Mouse (Mus musculus) kidney, embryonic 16.5 days (tissue): ENCODE measurements around the gene Xxylt1. TPM values are rescaled to one million over a fixed set of nuclear protein-coding genes. Genes with fewer than 3 reads are reported as not detected.
A peak's percentile ranks its signal among the peaks of the same experiment; 100 is the strongest.

ENCODE experiments used
- ATAC-seq: fragments of 200-750 bp; cut with Nextera tagmentation; 2 replicates; pipeline ENCODE4 v1.8.0; 2017; ENCODE audit warnings: moderate TSS enrichment; ENCODE audit not compliant: low FRiP score, low TSS enrichment
- H3K27ac ChIP-seq: fragments of 300-500 bp; sonication (generic); 2 replicates; pipeline ENCODE4 v1.5.1; 2014; ENCODE audit warnings: low read length
- H3K27me3 ChIP-seq: fragments of 300-500 bp; sonication (generic); 2 replicates; pipeline ENCODE4 v1.6.1; 2014; ENCODE audit warnings: low read length, control low read depth, mixed read lengths; ENCODE audit not compliant: insufficient read depth
- H3K36me3 ChIP-seq: fragments of 300-500 bp; sonication (generic); 2 replicates; pipeline ENCODE4 v1.6.1; 2014; ENCODE audit warnings: low read length, control low read depth, mixed read lengths; ENCODE audit not compliant: insufficient read depth
- H3K4me1 ChIP-seq: fragments of 300-500 bp; sonication (generic); 2 replicates; pipeline ENCODE4 v1.6.1; 2014; ENCODE audit warnings: low read length, control low read depth, mixed read lengths; ENCODE audit not compliant: insufficient read depth
- H3K4me2 ChIP-seq: fragments of 300-500 bp; sonication (generic); replicated peaks from 2 replicates; pipeline ENCODE4 v1.6.1; 2014; ENCODE audit warnings: low read depth, low read length
- H3K4me3 ChIP-seq: fragments of 300-500 bp; sonication (generic); 2 replicates; pipeline ENCODE4 v1.5.1; 2014; ENCODE audit warnings: mild to moderate bottlenecking, low read length
- H3K9ac ChIP-seq: fragments of 300-500 bp; sonication (generic); replicated peaks from 2 replicates; pipeline ENCODE4 v1.6.1; 2014; ENCODE audit warnings: low read length
- H3K9me3 ChIP-seq: fragments of 300-500 bp; sonication (generic); 2 replicates; pipeline ENCODE4 v1.6.1; 2016; ENCODE audit warnings: low read length, control low read depth
- WGBS: fragments of 180-500 bp; shearing (Covaris S2); extraction: QIAGEN DNeasy Blood & Tissue Kit; methylation state at CpG from one replicate; pipeline ENCODE4 v1.1.7; 2014; 5-methylcytosine and 5-hydroxymethylcytosine counted together
- polyA plus RNA-seq: library from polyadenylated mRNA; unstranded; fragments of >200 nt; fragmentation: Nextera tagmentation; extraction: Ambion mirVana; gene quantifications from 2 replicates; pipeline ENCODE4 v1.2.1, GENCODE M21; 2015

Gene Xxylt1
- polyA plus RNA-seq, 1 experiment from 2014 or later: 18.8 TPM

DNA sequence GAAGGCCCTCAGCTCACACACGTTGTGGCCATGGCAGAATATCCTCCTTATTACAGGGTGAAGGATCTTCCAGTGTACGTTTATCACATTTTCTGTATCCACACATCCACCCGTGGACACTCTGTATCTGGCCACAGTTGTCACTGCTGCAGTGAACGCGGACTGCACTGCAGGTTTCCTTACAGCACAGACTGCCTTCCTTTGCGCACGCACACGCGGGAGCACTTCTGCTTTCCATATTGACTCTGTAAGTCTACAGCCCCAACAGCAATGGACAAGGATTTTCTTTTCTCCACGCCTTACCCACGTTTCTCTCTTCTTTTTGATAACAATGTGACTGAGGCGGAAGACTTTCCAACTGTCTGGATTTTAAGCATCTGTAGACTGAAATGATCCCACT lies 106.7 kb downstream of the Xxylt1 start:
- peaks cover 23% of the 10 kb centered on the region for H3K4me1 ChIP-seq
- H3K27ac ChIP-seq: no peak overlapping the region
- no peak overlapping the region for H3K4me2 ChIP-seq
- H3K9ac ChIP-seq: no peak overlapping the region
- 92% methylated on average over 12 of the region's 12 CpGs for WGBS
- H3K36me3 ChIP-seq: no peaks in the 10 kb centered on the region
- no peaks in the 10 kb centered on the region for H3K27me3 ChIP-seq
- ATAC-seq: no peak
- no peaks in the 10 kb centered on the region for H3K9me3 ChIP-seq
- H3K4me3 ChIP-seq: no peak overlapping the region

DNA sequence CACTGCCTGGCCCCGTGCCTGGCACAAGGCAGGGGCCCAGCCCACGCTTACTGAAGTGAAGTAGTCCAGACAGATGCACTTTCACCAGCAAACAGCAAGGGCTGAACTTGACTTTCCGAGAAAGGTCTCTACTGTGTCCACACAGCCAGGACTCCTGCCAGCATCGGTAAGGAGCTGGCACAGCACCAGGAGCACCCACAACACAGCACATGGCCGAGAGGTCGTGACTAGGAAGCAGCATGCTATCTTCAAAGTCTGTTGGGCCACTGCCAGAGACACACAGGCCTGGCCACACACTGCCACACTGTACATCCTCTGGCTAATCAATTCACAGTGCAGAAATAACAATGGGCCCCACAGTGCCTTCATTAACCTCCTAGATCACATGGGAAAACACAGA lies 107.8 kb downstream of the Xxylt1 start:
- H3K4me3 ChIP-seq: no peak overlapping the region
- peaks cover 32% of the 10 kb centered on the region for H3K4me1 ChIP-seq
- H3K27ac ChIP-seq: no peak overlapping the region
- no peaks in the 10 kb centered on the region for H3K36me3 ChIP-seq
- no peaks in the 10 kb centered on the region for H3K27me3 ChIP-seq
- H3K9ac ChIP-seq: no peak overlapping the region
- ATAC-seq: no peak
- no peaks in the 10 kb centered on the region for H3K9me3 ChIP-seq
- WGBS: 48% methylated on average over 6 of the region's 6 CpGs
- H3K4me2 ChIP-seq: no peak overlapping the region

DNA sequence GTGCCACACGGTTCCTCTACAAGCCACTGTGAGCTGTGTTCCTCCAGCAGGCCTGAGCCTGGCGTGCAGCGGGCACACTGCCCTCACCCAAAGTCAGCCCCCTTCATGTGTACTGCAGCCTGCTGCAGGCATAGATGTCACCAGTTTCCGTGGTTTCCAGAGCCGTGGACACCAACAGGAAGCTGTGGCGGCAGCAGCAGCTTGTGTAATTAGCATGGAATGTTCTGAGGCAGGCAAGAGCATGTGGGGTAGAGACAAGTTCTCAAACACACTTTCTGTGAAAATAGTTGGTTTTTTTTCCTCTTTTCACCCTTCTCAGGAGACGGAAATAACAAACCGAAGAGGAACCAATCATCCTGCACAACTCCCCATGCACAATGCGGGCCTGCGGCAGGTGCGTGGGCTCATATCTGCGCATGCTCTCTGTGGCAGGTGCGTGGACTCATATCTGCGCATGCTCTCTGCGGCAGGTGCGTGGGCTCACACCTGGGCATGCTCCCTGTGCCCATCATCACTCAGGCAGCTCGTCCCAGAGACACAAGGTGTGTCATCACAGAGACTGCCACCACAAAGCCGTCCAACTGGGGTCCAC lies 109.2 kb downstream of the Xxylt1 start:
- Histone ChIP-seq H3K4me3 (no peak overlapping the region), H3K4me1 (peaks cover 27% of the 10 kb centered on the region), H3K4me2 (no peak overlapping the region), H3K9me3 (no peaks in the 10 kb centered on the region), H3K36me3 (no peaks in the 10 kb centered on the region), H3K27ac (no peak overlapping the region), H3K9ac (no peak overlapping the region), H3K27me3 (no peaks in the 10 kb centered on the region)
- no peak for ATAC-seq
- 80% methylated on average over 18 of the region's 18 CpGs for WGBS

DNA sequence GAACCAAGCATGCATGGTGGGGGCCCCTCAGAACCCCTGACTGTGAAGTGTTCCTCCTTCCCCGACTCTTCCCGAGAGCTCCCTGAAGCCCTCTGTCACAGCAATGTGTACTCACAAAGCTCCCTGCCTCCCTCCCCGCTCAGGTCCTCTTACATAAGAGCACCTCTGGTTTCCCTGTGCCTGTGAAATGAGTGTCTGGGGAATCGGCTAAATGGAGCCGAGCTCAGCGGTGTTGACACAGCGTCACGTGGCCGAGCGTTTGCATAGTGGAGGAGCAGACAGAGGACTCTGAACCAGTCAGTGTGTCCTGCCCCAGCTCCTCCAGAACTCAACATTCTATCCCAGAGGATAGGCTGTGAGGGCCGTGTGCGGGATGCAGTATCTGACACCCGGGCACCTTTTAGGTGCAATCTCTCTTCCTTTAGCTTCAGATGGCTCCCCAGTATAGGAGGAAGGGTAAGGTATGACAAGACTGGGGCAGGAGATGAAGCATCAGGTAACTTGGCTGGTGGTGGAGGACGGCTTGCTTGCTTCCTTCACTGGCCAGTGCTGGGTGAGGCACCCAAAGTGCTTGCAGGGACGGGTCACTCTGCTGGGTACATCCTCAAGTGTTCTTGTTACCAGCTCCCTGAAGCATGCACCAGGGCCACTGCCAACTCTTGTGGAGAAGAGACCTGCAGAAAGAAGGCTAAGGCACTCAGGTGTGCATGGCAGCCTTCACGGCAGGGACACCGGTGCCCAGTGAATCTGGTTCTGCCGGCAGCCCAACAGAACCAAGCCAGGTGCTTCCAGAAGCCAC lies 111.8 kb downstream of the Xxylt1 start:
- 42% methylated on average over 18 of the region's 18 CpGs for WGBS
- no peaks in the 10 kb centered on the region for H3K9me3 ChIP-seq
- H3K27ac ChIP-seq: peak overlapping the region; percentile 43; the same call in 1 of the 2 replicates
- no peaks in the 10 kb centered on the region for H3K27me3 ChIP-seq
- H3K4me2 ChIP-seq: no peak overlapping the region
- H3K4me3 ChIP-seq: no peak overlapping the region
- peak overlapping the region; percentile 44; the same call in 1 of the 2 replicates for H3K9ac ChIP-seq
- H3K36me3 ChIP-seq: no peaks in the 10 kb centered on the region
- H3K4me1 ChIP-seq: peaks cover 34% of the 10 kb centered on the region
- peak; percentile 53; the same call in 1 of the 2 replicates for ATAC-seq

DNA sequence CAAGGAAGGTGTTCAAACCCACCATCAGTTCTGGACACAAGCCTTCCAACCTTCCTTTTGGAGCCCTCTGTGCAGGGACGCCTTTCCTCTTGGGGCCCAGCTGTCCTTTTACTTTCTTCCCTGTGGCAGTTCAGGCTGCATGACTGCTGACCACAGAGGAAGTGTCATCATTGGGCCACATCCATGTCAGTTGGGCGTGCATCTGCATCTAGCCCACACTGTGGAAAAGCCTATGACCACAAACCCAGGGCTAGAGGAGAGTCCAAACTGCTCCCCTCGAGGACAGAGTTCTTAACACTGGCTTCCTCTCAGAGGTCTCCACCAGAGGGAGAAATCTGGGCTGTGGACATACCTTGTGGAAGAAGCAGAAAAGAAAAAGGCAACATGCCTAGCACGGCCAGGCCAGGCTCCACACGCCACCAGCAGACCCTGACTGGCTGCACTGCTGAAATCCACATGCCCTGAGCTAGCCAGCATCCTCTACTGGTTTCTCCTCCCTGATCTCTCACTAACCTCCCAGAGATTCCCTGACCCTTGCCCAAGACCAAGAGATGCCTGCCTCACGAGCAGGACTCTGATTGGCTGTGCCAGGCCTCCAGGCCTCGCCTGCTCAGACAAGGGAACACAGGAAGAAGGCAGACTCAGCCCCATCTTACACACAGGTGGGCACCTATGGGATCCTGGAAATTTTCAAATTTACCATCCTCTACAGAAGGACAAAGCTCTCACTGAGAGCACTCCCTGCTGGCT lies 112.7 kb downstream of the Xxylt1 start:
- Histone ChIP-seq H3K36me3 (no peaks in the 10 kb centered on the region), H3K9me3 (no peaks in the 10 kb centered on the region), H3K4me1 (peaks cover 35% of the 10 kb centered on the region), H3K27ac (0 out of 2 replicates have a peak overlapping the region, but pooled peaks have one; percentile 24), H3K4me2 (no peak overlapping the region), H3K27me3 (no peaks in the 10 kb centered on the region), H3K4me3 (no peak overlapping the region), H3K9ac (peak overlapping the region; percentile 44; the same call in 1 of the 2 replicates)
- 77% methylated on average over 7 of the region's 7 CpGs for WGBS
- 0 out of 2 replicates have a peak, but pooled peaks have one; percentile 5 for ATAC-seq

DNA sequence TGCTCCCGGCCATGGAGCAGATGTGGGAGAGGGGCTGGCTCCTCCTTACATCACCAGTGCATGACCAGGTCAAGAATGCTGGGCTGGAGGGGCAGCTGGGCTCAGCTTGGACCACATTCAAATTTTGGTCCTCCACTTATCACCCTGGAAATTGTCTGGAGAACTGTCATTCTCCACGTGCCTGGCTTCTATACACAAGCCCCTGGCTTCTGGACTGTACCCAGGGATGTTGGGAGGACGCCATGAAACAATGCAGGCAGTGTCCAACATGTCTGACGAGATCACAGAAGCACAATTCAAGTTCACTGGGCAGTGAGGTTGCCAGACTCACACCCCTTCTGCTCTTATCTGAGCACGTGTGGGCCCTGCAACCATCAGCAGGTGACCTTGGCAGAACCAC lies 114.5 kb downstream of the Xxylt1 start:
- H3K4me2 ChIP-seq: no peak overlapping the region
- no peaks in the 10 kb centered on the region for H3K9me3 ChIP-seq
- no peaks in the 10 kb centered on the region for H3K27me3 ChIP-seq
- no peaks in the 10 kb centered on the region for H3K36me3 ChIP-seq
- H3K9ac ChIP-seq: no peak overlapping the region
- ATAC-seq: no peak
- WGBS: 64% methylated on average over 5 of the region's 5 CpGs
- H3K4me3 ChIP-seq: no peak overlapping the region
- H3K27ac ChIP-seq: no peak overlapping the region
- peaks cover 28% of the 10 kb centered on the region for H3K4me1 ChIP-seq

DNA sequence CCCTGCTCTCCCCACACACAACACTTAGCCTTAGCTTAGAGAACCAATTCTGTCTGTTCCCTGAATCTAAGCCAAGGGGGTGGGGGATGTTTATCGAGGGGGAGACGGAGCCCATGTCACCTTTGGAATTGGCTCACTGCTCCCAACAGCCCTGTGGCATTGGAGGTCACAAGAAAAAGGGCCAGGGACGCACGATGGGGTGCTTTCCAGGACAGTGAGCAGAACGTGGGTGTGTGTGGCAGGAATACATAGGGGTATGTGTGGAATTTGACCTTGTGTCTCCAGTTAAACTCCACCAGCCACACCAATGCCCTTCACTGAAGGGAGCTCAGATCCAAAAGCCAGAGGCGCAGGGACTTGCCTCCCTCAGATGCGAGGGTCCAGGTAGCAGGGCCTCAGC lies 116.3 kb downstream of the Xxylt1 start:
- 34% methylated on average over 7 of the region's 7 CpGs for WGBS
- peaks cover 27% of the 10 kb centered on the region for H3K4me1 ChIP-seq
- no peaks in the 10 kb centered on the region for H3K27me3 ChIP-seq
- peak; percentile 57 for ATAC-seq
- no peak overlapping the region for H3K9ac ChIP-seq
- no peak overlapping the region for H3K4me2 ChIP-seq
- H3K9me3 ChIP-seq: no peaks in the 10 kb centered on the region
- peak overlapping the region; percentile 80 for H3K27ac ChIP-seq
- H3K36me3 ChIP-seq: no peaks in the 10 kb centered on the region
- no peak overlapping the region for H3K4me3 ChIP-seq

DNA sequence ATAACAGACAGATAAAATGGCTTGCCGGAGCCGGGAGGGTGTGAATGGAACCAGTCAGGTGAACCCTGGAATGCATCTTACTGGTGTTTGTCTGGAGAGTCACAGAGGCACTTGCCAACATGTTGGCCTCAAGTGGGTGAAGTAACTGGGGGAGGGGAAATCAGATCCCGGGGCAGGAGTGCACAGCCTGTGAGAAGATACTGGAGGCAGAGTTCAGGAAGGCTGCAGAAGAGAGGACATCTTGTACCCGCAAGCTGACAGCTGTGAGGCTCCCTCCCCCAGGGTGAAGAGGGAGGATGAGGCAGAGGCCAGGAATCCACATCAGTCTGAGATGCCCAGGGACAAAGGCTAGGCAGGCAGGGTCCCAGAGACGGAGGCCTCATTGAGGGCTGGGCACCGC lies 116.8 kb downstream of the Xxylt1 start:
- Histone ChIP-seq H3K4me3 (no peak overlapping the region), H3K4me1 (peaks cover 23% of the 10 kb centered on the region), H3K27ac (peak overlapping the region; percentile 80), H3K27me3 (no peaks in the 10 kb centered on the region), H3K9ac (no peak overlapping the region), H3K4me2 (no peak overlapping the region), H3K36me3 (no peaks in the 10 kb centered on the region), H3K9me3 (no peaks in the 10 kb centered on the region)
- 53% methylated on average over 6 of the region's 6 CpGs for WGBS
- 0 out of 2 replicates have a peak, but pooled peaks have one; percentile 1 for ATAC-seq

DNA sequence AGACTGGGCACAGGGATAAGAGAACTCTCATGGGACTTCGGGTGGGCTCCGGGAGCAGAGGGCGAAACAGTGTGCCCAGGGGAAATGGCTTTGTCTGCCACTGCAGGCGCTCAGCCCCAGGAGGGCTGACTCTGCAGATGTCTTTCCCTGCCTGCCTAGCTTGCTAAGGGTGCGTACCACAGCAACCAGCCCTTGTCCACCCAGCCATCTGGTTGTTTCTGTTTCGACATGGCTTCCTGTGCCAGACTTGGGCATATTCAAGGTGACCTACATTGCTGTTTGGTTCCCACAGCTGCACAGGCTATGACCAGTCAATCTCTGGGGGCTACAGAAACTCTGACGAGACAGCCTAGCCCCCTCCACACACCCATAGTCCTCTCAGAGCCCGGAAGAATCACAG lies 118.7 kb downstream of the Xxylt1 start:
- Histone ChIP-seq H3K9ac (no peak overlapping the region), H3K9me3 (no peaks in the 10 kb centered on the region)

More for the DNA sequence above, 118.7 kb downstream of the Xxylt1 start:
- Histone ChIP-seq H3K27me3 (no peaks in the 10 kb centered on the region), H3K4me2 (no peak overlapping the region), H3K4me3 (no peak overlapping the region), H3K36me3 (no peaks in the 10 kb centered on the region), H3K4me1 (peaks cover 15% of the 10 kb centered on the region), H3K27ac (no peak overlapping the region)
- no peak for ATAC-seq
- 92% methylated on average over 8 of the region's 8 CpGs for WGBS
